Mouse (Mus musculus): ENCODE data around the gene Olfr749.
"Not testable (repeated sequence)": the region's sequence is repeated elsewhere in the genome, so short reads cannot be mapped to it uniquely, and the experiment has no call there.

DNA sequence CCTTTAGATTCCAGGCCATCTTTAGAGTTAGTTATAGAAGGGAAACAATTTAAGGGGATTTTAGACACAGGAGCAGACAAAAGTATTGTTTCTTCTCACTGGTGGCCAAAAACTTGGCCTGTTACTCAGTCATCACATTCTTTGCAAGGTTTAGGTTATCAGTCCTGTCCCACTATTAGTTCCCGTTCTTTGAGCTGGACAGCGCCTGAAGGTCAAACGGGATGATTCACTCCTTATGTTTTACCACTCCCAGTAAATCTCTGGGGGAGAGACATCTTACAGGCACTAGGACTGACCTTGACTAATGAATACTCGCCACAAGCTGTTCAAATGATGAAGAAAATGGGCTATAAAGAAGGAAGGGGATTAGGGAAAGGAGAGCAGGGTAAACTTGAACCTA is 22.5 kb downstream of the Olfr749 start:
- not testable (repeated sequence) for TF ChIP-seq POLR2A (IDR thresholded peaks at IDR 0.05; ENCODE audit: insufficient read depth, low read length); CTCF (IDR thresholded peaks at IDR 0.05; ENCODE audit: low read depth, low read length)

Data from ES-Bruce4 (cell line).